Mouse (Mus musculus) forebrain, embryonic 14.5 days (tissue): ENCODE data around the gene Ngly1. TPM values are rescaled to one million over a fixed set of nuclear protein-coding genes. Genes with fewer than 3 reads are reported as not detected.

ENCODE experiments used
- ATAC-seq: fragments of 200-750 bp; cut with Nextera tagmentation; 2 replicates; pipeline ENCODE4 v1.8.0; 2017; ENCODE audit warnings: mild to moderate bottlenecking, moderate library complexity
- DNase-seq: peaks from one replicate; pipeline ENCODE4 v3.0.0-alpha.2; 2015; ENCODE audit warnings: low spot score
- H3K27ac ChIP-seq: fragments of 300-500 bp; sonication (generic); 2 replicates; pipeline ENCODE4 v1.5.1; 2014; ENCODE audit warnings: low read depth, mild to moderate bottlenecking, control low read depth, low read length, moderate library complexity
- H3K27me3 ChIP-seq: fragments of 300-500 bp; sonication (generic); replicated peaks from 2 replicates; pipeline ENCODE4 v1.6.1; 2014; ENCODE audit warnings: low read length, control low read depth, mixed read lengths; ENCODE audit not compliant: control insufficient read depth, insufficient read depth
- H3K36me3 ChIP-seq: fragments of 300-500 bp; sonication (generic); 2 replicates; pipeline ENCODE4 v1.6.1; 2014; ENCODE audit warnings: low read length, control low read depth; ENCODE audit not compliant: control insufficient read depth, insufficient read depth
- H3K4me1 ChIP-seq: fragments of 300-500 bp; sonication (generic); 2 replicates; pipeline ENCODE4 v1.6.1; 2014; ENCODE audit warnings: antibody characterized with exemption, low read length, control low read depth; ENCODE audit not compliant: control insufficient read depth, insufficient read depth
- H3K4me2 ChIP-seq: fragments of 300-500 bp; sonication (generic); 2 replicates; pipeline ENCODE4 v1.6.1; 2014; ENCODE audit warnings: mild to moderate bottlenecking, control low read depth, low read length
- H3K4me3 ChIP-seq: fragments of 300-500 bp; sonication (generic); 2 replicates; pipeline ENCODE4 v1.5.1; 2014; ENCODE audit warnings: low read depth, low read length, control low read depth
- H3K9ac ChIP-seq: fragments of 300-500 bp; sonication (generic); 2 replicates; pipeline ENCODE4 v1.6.1; 2014; ENCODE audit warnings: mild to moderate bottlenecking, low read length, control low read depth, moderate library complexity
- H3K9me3 ChIP-seq: fragments of 300-500 bp; sonication (generic); replicated peaks from 2 replicates; pipeline ENCODE4 v1.6.1; 2016; ENCODE audit warnings: low read length, control low read depth, mixed read lengths; ENCODE audit not compliant: control insufficient read depth
- WGBS: fragments of 180-500 bp; shearing (Covaris S2); extraction: QIAGEN DNeasy Blood & Tissue Kit; methylation state at CpG from one replicate; pipeline ENCODE4 v1.1.7; 2014; 5-methylcytosine and 5-hydroxymethylcytosine counted together
- polyA plus RNA-seq: library from polyadenylated mRNA; unstranded; fragments of >200 nt; fragmentation: Nextera tagmentation; extraction: Ambion mirVana; gene quantifications from 2 replicates; pipeline ENCODE4 v1.2.1, GENCODE M21; 2014

Ngly1 gene
- 30.9 and 34.9 TPM in 2 replicates for polyA plus RNA-seq

DNA sequence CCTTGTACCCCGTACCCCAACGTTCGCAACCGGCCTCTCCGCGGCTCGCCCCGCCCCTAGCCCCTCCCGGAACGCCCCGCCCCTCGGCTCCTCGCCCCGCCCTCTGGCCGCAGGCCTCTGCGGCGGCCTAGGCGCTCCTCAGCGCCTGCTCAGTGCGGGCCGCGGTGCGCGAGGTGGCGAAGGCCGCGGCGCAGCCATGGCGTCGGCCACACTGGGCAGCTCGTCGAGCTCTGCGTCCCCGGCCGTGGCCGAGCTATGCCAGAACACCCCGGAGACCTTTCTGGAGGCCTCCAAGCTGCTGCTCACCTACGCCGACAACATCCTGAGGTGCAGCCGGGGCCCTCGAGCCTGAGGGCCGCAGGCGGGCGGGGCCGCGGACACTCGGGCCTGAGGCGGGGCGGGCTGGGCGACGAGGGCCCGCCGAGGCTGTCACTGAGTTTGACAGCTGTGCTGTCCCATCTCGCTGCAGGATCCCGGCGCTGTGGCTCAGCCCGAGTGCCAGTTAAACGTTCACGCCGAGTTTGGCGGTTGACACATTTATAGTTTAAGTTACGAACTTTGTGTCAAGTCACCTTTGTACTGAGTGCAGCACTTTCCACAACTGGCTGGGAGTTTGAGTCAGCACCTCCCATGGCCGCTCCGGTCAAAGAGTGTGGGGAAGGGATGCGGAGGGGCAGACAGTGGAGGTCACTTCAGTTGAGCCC lies at the start of gene Ngly1, which contains the start of gene Oxsm:
Gene Ngly1, plus strand, starts transcription at position 110 of the 704 bp plus-strand sequence.
Gene Oxsm, minus strand, starts transcription at position 638 of the 704 bp plus-strand sequence.
- H3K9me3 ChIP-seq: no peaks in the 10 kb centered on the region
- peak within 1 kb of the TSS; percentile 88 for H3K4me2 ChIP-seq
- peak within 1 kb of the TSS; percentile 82 for H3K27ac ChIP-seq
- H3K36me3 ChIP-seq: no peaks in the 10 kb centered on the region
- H3K4me1 ChIP-seq: peaks cover 6% of the 10 kb centered on the region; the same call in 1 of the 2 replicates
- under 1% methylated on average over 64 of the region's 65 CpGs for WGBS
- DNase-seq: peak; percentile 83
- ATAC-seq: peak; percentile 99
- H3K27me3 ChIP-seq: no peaks in the 10 kb centered on the region
- H3K9ac ChIP-seq: peak within 1 kb of the TSS; percentile 92
- peak within 1 kb of the TSS; percentile 74 for H3K4me3 ChIP-seq

DNA sequence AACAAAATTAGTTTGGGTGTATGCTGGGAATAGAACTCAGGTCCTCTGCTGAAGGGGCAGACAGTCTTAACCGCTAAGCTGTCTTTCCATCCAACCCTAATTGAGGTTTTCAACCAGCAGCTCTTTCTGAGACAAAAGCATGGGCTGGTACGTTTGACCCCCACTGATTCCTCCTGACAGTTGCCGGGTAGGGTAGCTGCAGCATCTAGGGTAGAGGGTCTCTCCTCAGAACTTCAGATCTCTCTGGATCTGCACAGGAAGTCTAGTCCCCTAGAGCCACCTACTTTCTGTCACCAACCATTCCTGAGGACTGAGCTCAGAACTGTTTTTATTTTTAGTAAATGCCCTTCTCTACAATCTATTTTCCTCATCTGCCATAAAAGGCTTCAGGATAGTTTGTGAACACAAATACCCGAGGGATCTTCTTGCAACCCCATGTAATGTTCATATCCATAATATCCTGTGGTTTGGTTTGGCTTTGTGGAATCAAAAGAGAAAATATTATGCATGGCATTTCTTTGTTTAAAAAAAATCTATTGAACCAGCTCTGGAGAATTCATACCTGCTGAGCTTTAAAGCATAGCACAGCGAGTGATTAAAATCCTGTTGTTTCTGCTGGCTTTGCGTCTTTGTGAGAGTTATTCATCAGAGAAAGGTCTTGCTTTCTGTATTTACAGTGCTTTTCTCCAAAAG lies 48.7 kb upstream of the Ngly1 start:
- ATAC-seq: peak; percentile 15
- Histone ChIP-seq H3K27ac (peak overlapping the region; percentile 78), H3K9ac (peak overlapping the region; percentile 4; the same call in 1 of the 2 replicates), H3K4me3 (no peak overlapping the region), H3K4me2 (peak overlapping the region; percentile 39), H3K27me3 (no peaks in the 10 kb centered on the region), H3K9me3 (no peaks in the 10 kb centered on the region), H3K36me3 (no peaks in the 10 kb centered on the region), H3K4me1 (peaks cover 21% of the 10 kb centered on the region)
- WGBS: 2% methylated on average over 6 of the region's 6 CpGs
- peak; percentile 55 for DNase-seq

DNA sequence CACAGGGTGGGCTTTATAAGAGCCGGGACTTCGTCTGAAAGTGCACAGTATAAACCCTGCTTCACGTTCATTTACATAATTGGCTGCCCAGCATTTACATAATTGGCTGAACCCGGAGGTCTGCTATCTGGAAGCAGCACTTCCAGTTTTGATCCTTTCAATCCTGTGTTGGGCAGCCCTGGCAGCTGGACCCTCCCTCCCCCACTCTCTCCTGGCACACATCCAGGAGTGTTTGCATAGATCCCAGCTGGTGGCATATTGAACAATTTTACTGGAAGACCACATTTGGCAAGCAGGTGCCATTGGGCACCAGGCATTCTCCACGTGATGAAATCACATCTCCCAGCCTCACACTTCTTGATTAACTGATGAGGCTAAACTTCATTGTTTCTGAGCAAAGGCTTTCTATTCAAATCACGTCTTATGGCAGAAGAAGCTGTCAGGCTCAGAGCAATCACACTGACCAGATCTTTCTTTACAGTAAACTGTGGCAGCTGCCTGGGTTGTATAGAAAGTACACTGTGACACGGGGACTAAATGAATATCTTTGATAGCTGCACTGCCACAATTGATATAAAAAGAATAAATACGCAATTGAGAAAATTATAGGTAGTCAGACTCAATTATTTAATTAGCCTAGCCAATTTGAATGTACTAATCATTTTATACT lies 48.0 kb upstream of the Ngly1 start:
- Histone ChIP-seq H3K4me2 (peak overlapping the region; percentile 39), H3K9me3 (no peaks in the 10 kb centered on the region), H3K4me1 (peaks cover 21% of the 10 kb centered on the region), H3K9ac (no peak overlapping the region), H3K27me3 (no peaks in the 10 kb centered on the region), H3K4me3 (no peak overlapping the region), H3K27ac (peak overlapping the region; percentile 78), H3K36me3 (no peaks in the 10 kb centered on the region)
- WGBS: 3% methylated on average over 8 of the region's 8 CpGs
- DNase-seq: peak; percentile 98
- ATAC-seq: peak; percentile 97

DNA sequence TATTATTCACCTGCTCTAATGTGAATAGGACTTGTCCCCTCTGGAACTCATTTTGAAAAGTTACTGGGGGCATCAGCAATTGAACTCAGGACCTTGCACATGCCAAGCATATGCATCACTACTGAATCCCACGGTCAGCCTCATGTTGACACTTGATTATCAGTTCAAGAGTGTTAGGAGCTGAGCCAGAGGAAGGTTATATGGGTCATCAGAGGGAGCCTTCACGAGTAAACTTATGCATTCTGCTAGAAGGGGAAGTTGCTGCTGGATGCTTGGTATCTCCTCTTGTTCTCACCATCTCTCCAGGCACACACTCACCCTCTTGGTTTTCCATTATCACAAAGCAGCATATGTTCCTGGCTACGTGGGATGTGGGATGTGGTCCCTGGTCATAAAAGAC lies 47.4 kb upstream of the Ngly1 start:
- DNase-seq: peak; percentile 58
- Histone ChIP-seq H3K4me1 (peaks cover 21% of the 10 kb centered on the region), H3K36me3 (no peaks in the 10 kb centered on the region), H3K27ac (peak overlapping the region; percentile 23; the same call in 1 of the 2 replicates), H3K9ac (no peak overlapping the region), H3K9me3 (no peaks in the 10 kb centered on the region), H3K4me2 (no peak overlapping the region), H3K4me3 (no peak overlapping the region), H3K27me3 (no peaks in the 10 kb centered on the region)
- ATAC-seq: peak; percentile 35
- 10% methylated on average over 3 of the region's 3 CpGs for WGBS

DNA sequence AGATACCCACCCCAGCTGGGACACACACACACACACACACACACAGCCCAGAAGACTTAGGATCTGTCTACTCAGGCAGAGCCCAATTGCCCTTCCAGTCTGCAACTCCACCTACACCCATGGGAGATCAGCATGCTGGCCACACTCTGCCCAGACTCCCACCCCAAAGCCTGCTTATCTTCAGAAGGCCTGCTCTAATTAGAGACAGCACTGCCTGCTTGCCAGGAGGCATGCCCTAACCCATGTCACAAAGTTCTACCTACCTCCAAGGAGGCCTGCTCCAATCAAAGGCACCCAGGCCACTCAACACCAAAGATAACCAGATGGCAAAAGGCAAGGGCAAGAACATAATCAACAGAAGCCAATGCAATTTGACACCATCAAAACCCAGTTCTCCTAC lies 41.4 kb upstream of the Ngly1 start:
- no peaks in the 10 kb centered on the region for H3K9me3 ChIP-seq
- no peak for DNase-seq
- no peak overlapping the region for H3K9ac ChIP-seq
- H3K4me3 ChIP-seq: no peak overlapping the region
- H3K27me3 ChIP-seq: no peaks in the 10 kb centered on the region
- ATAC-seq: no peak
- H3K27ac ChIP-seq: no peak overlapping the region
- H3K4me2 ChIP-seq: no peak overlapping the region
- H3K36me3 ChIP-seq: no peaks in the 10 kb centered on the region
- H3K4me1 ChIP-seq: no peaks in the 10 kb centered on the region; the same call in 1 of the 2 replicates

DNA sequence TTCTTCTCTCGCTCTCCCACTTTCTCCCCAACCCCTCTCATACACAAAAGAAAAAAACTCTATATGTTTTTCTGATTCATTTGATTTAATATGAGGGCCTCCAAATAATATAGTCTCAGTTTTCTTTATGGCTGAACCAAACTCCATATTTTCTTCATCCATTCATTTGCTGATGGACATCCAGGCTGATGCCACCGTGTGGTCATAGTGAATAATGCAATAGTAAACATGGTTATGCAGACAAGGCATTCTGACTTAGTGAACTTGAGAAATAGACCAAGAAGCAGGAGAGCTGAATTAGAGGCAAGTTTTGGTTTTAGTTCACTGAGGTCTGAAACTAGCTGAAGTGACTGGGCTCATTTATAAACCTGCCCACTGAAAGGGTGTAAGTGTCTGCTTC lies 30.1 kb upstream of the Ngly1 start:
- 55% methylated on average over 2 of the region's 2 CpGs for WGBS
- no peaks in the 10 kb centered on the region for H3K4me1 ChIP-seq
- no peak overlapping the region for H3K27ac ChIP-seq
- ATAC-seq (no peak), DNase-seq (peak; percentile 73)
- no peak overlapping the region for H3K4me2 ChIP-seq
- H3K36me3 ChIP-seq: no peaks in the 10 kb centered on the region
- H3K9me3 ChIP-seq: no peaks in the 10 kb centered on the region
- H3K9ac ChIP-seq: no peak overlapping the region
- no peak overlapping the region for H3K4me3 ChIP-seq
- no peaks in the 10 kb centered on the region for H3K27me3 ChIP-seq

DNA sequence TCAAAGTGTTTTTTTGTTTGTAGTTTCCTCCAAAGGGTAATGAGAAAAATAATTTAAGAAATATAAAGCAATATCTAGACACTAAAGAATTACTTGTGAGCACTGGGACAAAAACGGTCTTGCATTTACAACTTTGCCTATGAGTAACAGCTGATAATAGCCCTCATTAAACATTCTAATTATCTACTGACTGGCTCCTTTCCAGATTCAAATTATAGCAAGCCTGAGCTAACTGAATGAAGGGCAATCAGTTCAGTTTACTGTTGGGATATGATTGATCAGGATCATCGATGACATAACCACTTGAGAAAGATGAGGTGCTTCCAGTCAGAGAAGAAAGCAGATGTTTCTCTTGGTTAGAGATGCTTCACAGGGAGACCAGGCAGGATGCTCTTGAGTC lies 19.7 kb upstream of the Ngly1 start:
- no peaks in the 10 kb centered on the region for H3K9me3 ChIP-seq
- H3K4me1 ChIP-seq: no peaks in the 10 kb centered on the region
- no peak overlapping the region for H3K4me3 ChIP-seq
- 33% methylated on average over 2 of the region's 2 CpGs for WGBS
- peak; percentile 60 for DNase-seq
- no peaks in the 10 kb centered on the region for H3K27me3 ChIP-seq
- H3K9ac ChIP-seq: no peak overlapping the region
- H3K27ac ChIP-seq: no peak overlapping the region
- no peak overlapping the region for H3K4me2 ChIP-seq
- peak; percentile 53; the same call in 1 of the 2 replicates for ATAC-seq
- no peaks in the 10 kb centered on the region for H3K36me3 ChIP-seq

DNA sequence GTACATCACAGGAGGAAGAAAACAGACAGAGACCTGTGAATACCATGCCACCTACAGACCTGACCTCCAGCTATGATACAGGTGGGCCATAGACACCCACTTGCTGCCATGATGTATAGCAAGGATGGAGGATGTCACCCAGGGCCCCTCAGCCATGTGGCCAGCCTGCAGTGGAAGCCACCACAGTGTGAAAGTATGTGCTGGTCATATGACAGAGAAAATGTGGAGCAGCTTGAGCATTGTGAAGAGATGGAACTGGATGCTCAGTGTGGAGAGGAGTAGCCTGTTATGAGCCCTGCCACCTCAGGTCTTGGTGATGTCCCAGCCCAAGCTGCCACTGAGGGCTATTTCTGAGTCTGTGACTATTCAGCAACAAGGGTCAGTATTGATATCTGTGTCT lies 18.5 kb upstream of the Ngly1 start:
- Histone ChIP-seq H3K4me2 (no peak overlapping the region), H3K27ac (no peak overlapping the region), H3K9ac (no peak overlapping the region), H3K4me3 (no peak overlapping the region), H3K4me1 (no peaks in the 10 kb centered on the region), H3K36me3 (no peaks in the 10 kb centered on the region), H3K27me3 (no peaks in the 10 kb centered on the region), H3K9me3 (no peaks in the 10 kb centered on the region)
- no peak for DNase-seq
- ATAC-seq: peak; percentile 48
